Mouse (Mus musculus) embryonic facial prominence, embryonic 14.5 days (tissue): Measurements from ENCODE around the gene Por. TPM values are rescaled to one million over a fixed set of nuclear protein-coding genes. Genes with fewer than 3 reads are reported as not detected.

Source experiments
- ATAC-seq: fragments of 200-750 bp; cut with Nextera tagmentation; 2 replicates; pipeline ENCODE4 v1.8.0; 2017; ENCODE audit warnings: low read depth, moderate number of reproducible peaks, moderate TSS enrichment
- DNase-seq: peaks from one replicate; pipeline ENCODE4 v3.0.0-alpha.2; 2015; ENCODE audit warnings: low spot score
- H3K27ac ChIP-seq: fragments of 300-500 bp; sonication (generic); replicated peaks from 2 replicates; pipeline ENCODE4 v1.5.1; 2014; ENCODE audit warnings: low read depth, mild to moderate bottlenecking, low read length, moderate library complexity
- H3K27me3 ChIP-seq: fragments of 300-500 bp; sonication (generic); replicated peaks from 2 replicates; pipeline ENCODE4 v1.6.1; 2014; ENCODE audit warnings: low read length; ENCODE audit not compliant: control insufficient read depth, insufficient read depth
- H3K36me3 ChIP-seq: fragments of 300-500 bp; sonication (generic); 2 replicates; pipeline ENCODE4 v1.6.1; 2014; ENCODE audit warnings: low read length, mixed read lengths; ENCODE audit not compliant: control insufficient read depth, insufficient read depth
- H3K4me1 ChIP-seq: fragments of 300-500 bp; sonication (generic); 2 replicates; pipeline ENCODE4 v1.6.1; 2014; ENCODE audit warnings: antibody characterized with exemption, low read length; ENCODE audit not compliant: control insufficient read depth, insufficient read depth
- H3K4me2 ChIP-seq: fragments of 300-500 bp; sonication (generic); 2 replicates; pipeline ENCODE4 v1.6.1; 2014; ENCODE audit warnings: low read depth, mild to moderate bottlenecking, low read length, moderate library complexity, mixed read lengths
- H3K4me3 ChIP-seq: fragments of 300-500 bp; sonication (generic); 2 replicates; pipeline ENCODE4 v1.5.1; 2014; ENCODE audit warnings: low read depth, mild to moderate bottlenecking, low read length
- H3K9ac ChIP-seq: fragments of 300-500 bp; sonication (generic); 2 replicates; pipeline ENCODE4 v1.6.1; 2014; ENCODE audit warnings: low read depth, mild to moderate bottlenecking, low read length, moderate library complexity, mixed read lengths
- H3K9me3 ChIP-seq: fragments of 300-500 bp; sonication (generic); 2 replicates; pipeline ENCODE4 v1.6.1; 2016; ENCODE audit warnings: low read length; ENCODE audit not compliant: control insufficient read depth
- WGBS: fragments of 180-500 bp; shearing (Covaris S2); extraction: QIAGEN DNeasy Blood & Tissue Kit; methylation state at CpG from one replicate; pipeline ENCODE4 v1.1.7; 2014; 5-methylcytosine and 5-hydroxymethylcytosine counted together
- microRNA-seq: library from miRNA; unstranded; fragments of <30 nt; microRNA quantifications from one replicate; pipeline ENCODE4, GENCODE M21; 2016; ENCODE audit warnings: borderline number of aligned reads
- polyA plus RNA-seq: library from polyadenylated mRNA; unstranded; fragments of >200 nt; fragmentation: Nextera tagmentation; extraction: Ambion mirVana; gene quantifications from 2 replicates; pipeline ENCODE4 v1.2.1, GENCODE M21; 2014

Por gene
- polyA plus RNA-seq, 1 experiment from 2014 or later: 61.8 TPM

- 91% methylated on average over 4 of the region's 4 CpGs for WGBS
- no peaks in the 10 kb centered on the region for H3K9me3 ChIP-seq
- no peak overlapping the region for H3K9ac ChIP-seq
Measured at GRCm38 (mm10) chr5:135782901-135783300, 113.1 kb downstream of the Por start.

More at GRCm38 (mm10) chr5:135782901-135783300, 113.1 kb downstream of the Por start:
- H3K4me1 ChIP-seq: peaks cover 7% of the 10 kb centered on the region
- no peak overlapping the region for H3K27ac ChIP-seq
- peaks cover 66% of the 10 kb centered on the region for H3K36me3 ChIP-seq
- ATAC-seq (no peak), DNase-seq (no peak)
- no peaks in the 10 kb centered on the region for H3K27me3 ChIP-seq
- no peak overlapping the region for H3K4me3 ChIP-seq
- H3K4me2 ChIP-seq: no peak overlapping the region

Small RNA genes within 50 kb of the gene (microRNA-seq; reads per million reads assigned to microRNA genes)
- gene Mir7034: not detected

Other genes starting within 250 kb of the Por start
- 45.6 and 47.1 TPM in 2 replicates for gene Hip1, start 124.9 kb upstream of the Por start, polyA plus RNA-seq
- gene Ccl26, start 106.5 kb upstream of the Por start, polyA plus RNA-seq: not detected in 2 replicates
- 3.3 and 3.5 TPM in 2 replicates for gene Ccl24, start 97.0 kb upstream of the Por start, polyA plus RNA-seq
- 37.1 and 44.2 TPM in 2 replicates for gene Rhbdd2, start 37.4 kb upstream of the Por start, polyA plus RNA-seq
- 36.7 and 42.2 TPM in 2 replicates for gene Tmem120a, start 74.4 kb downstream of the Por start, polyA plus RNA-seq
- gene Styxl1, start 108.4 kb downstream of the Por start, polyA plus RNA-seq: 0.54 and 0.90 TPM in 2 replicates
- gene Mdh2, start 108.4 kb downstream of the Por start, polyA plus RNA-seq: 481 and 483 TPM in 2 replicates
- 1.1 and 1.5 TPM in 2 replicates for gene Srrm3, start 136.9 kb downstream of the Por start, polyA plus RNA-seq
- gene Hspb1, start 217.9 kb downstream of the Por start, polyA plus RNA-seq: 365 and 522 TPM in 2 replicates